Mouse (Mus musculus): ENCODE results near the gene Tnnc2.

DNA sequence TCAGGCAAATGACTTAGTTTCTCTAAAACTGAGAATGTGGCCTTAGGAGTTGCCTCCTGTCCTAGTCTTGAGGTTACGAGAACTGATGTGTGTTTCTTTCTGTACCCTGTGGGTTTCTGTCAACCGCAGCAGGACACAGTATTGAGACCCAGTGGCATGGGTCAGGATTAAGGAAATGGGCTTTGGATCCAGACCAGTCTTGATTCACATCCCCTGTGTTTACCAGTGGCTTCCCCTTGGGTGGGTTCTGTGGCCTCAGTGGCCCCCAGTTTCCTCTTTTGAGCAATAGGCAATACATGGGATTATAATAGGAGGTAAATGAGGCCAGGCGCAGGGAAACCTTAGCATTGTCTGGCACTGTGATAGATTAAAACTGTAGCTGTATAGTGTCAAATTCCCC lies 7.3 kb upstream of the Tnnc2 start:
- TF ChIP-seq POLR2A (IDR thresholded peaks at IDR 0.05; ENCODE audit: low read depth, low read length) (no peak), CTCF (IDR thresholded peaks at IDR 0.05; ENCODE audit: extremely low read depth, insufficient read depth, insufficient read length, insufficient replicate concordance) (no peak)

All from spleen, adult 2 months (tissue).